Comparison of ENCODE assay signal across 7 mouse cellular contexts in genomic region chr17:78199231-78199625, GRCm38 (mm10). TPM values are rescaled to one million over a fixed set of nuclear protein-coding genes. Genes with fewer than 3 reads are reported as not detected.
DNase-seq lines count a peak whose midpoint lies in the region; ATAC-seq lines count a peak whose summit lies in the region.

No protein-coding gene starts in this region.

- H3K4me1 ChIP-seq in lung, embryonic 15.5 days, result peaks cover 40% of the 10 kb centered on the region
- H3K4me1 ChIP-seq in forebrain, embryonic 11.5 days (replicated peaks; ENCODE audit: control insufficient read depth, insufficient read depth, low read length), result peaks cover 5% of the 10 kb centered on the region; the same call in 1 of the 2 replicates
- H3K4me1 ChIP-seq in limb, embryonic 11.5 days (ENCODE audit: control insufficient read depth, insufficient read depth, low read length), result peaks cover 5% of the 10 kb centered on the region; the same call in 1 of the 2 replicates
- peaks cover 31% of the 10 kb centered on the region for H3K4me1 ChIP-seq in neural tube, embryonic 15.5 days

- no peak overlapping the region for H3K27ac ChIP-seq in lung, embryonic 15.5 days
- H3K27ac ChIP-seq in forebrain, embryonic 11.5 days (ENCODE audit: low read depth, low read length), result peak overlapping the region; percentile 53; the same call in 1 of the 2 replicates
- H3K27ac ChIP-seq in limb, embryonic 11.5 days (replicated peaks; ENCODE audit: low read depth, low read length), result no peak overlapping the region
- peak overlapping the region; percentile 94 for H3K27ac ChIP-seq in neural tube, embryonic 15.5 days (replicated peaks)

- 3% methylated on average over 7 of the region's 7 CpGs for WGBS in lung, embryonic 15.5 days
- WGBS in forebrain, embryonic 11.5 days, result 3% methylated on average over 7 of the region's 7 CpGs
- WGBS in limb, embryonic 11.5 days, result 6% methylated on average over 7 of the region's 7 CpGs
- 2% methylated on average over 7 of the region's 7 CpGs for WGBS in neural tube, embryonic 15.5 days

- ATAC-seq in lung, embryonic 15.5 days (ENCODE audit: borderline replicate concordance, extremely low read depth, low FRiP score, low TSS enrichment), result no peak
- 0 out of 2 replicates have a peak, but pooled peaks have one; percentile 3 for ATAC-seq in forebrain, embryonic 11.5 days (replicated peaks; ENCODE audit: low FRiP score)
- ATAC-seq in limb, embryonic 11.5 days (ENCODE audit: insufficient number of reproducible peaks, low FRiP score, low TSS enrichment, low read depth), result no peak
- peak; percentile 15; the same call in 1 of the 2 replicates for ATAC-seq in neural tube, embryonic 15.5 days (ENCODE audit: low FRiP score)

- H3K9ac ChIP-seq in lung, embryonic 15.5 days, result peak overlapping the region; percentile 55; the same call in 1 of the 2 replicates
- H3K9ac ChIP-seq in forebrain, embryonic 11.5 days (ENCODE audit: low read length), result peak overlapping the region; percentile 75
- H3K9ac ChIP-seq in limb, embryonic 11.5 days (ENCODE audit: low read length), result no peak overlapping the region; the same call in 1 of the 2 replicates
- peak overlapping the region; percentile 83 for H3K9ac ChIP-seq in neural tube, embryonic 15.5 days (replicated peaks)

- no peaks in the 10 kb centered on the region for H3K36me3 ChIP-seq in lung, embryonic 15.5 days
- H3K36me3 ChIP-seq in forebrain, embryonic 11.5 days (ENCODE audit: control insufficient read depth, insufficient read depth, low read length), result no peaks in the 10 kb centered on the region
- H3K36me3 ChIP-seq in limb, embryonic 11.5 days (ENCODE audit: control insufficient read depth, insufficient read depth, low read length), result no peaks in the 10 kb centered on the region
- no peaks in the 10 kb centered on the region for H3K36me3 ChIP-seq in neural tube, embryonic 15.5 days

- H3K9me3 ChIP-seq in lung, embryonic 15.5 days, result no peaks in the 10 kb centered on the region
- H3K9me3 ChIP-seq in forebrain, embryonic 11.5 days (ENCODE audit: control insufficient read depth, low read length), result no peaks in the 10 kb centered on the region
- no peaks in the 10 kb centered on the region for H3K9me3 ChIP-seq in limb, embryonic 11.5 days (ENCODE audit: control insufficient read depth, low read length)
- no peaks in the 10 kb centered on the region for H3K9me3 ChIP-seq in neural tube, embryonic 15.5 days (replicated peaks)

- DNase-seq in lung, postnatal 14 days, result no peak
- DNase-seq in forebrain, embryonic 11.5 days (ENCODE audit: low spot score), result no peak
- DNase-seq in limb, embryonic 11.5 days (ENCODE audit: low spot score), result no peak
- no peak for DNase-seq in layer of hippocampus, postnatal 25 days (ENCODE audit: extremely low spot score in 1 of 2, low spot score in 1 of 2)
- DNase-seq in right cerebral cortex, postnatal 25 days, result no peak

- H3K27me3 ChIP-seq in lung, embryonic 15.5 days, result peaks cover 65% of the 10 kb centered on the region
- peaks cover 3% of the 10 kb centered on the region; the same call in 1 of the 2 replicates for H3K27me3 ChIP-seq in forebrain, embryonic 11.5 days (ENCODE audit: control insufficient read depth, insufficient read depth, low read length)
- H3K27me3 ChIP-seq in limb, embryonic 11.5 days (ENCODE audit: control insufficient read depth, insufficient read depth, low read length), result 0 out of 2 replicates have a peak, but pooled peaks cover 3% of the 10 kb centered on the region
- H3K27me3 ChIP-seq in neural tube, embryonic 15.5 days (replicated peaks), result no peaks in the 10 kb centered on the region

- H3K4me3 ChIP-seq in lung, embryonic 15.5 days, result peak overlapping the region; percentile 74
- peak overlapping the region; percentile 79 for H3K4me3 ChIP-seq in forebrain, embryonic 11.5 days (ENCODE audit: low read depth, low read length)
- peak overlapping the region; percentile 64 for H3K4me3 ChIP-seq in limb, embryonic 11.5 days (ENCODE audit: low read depth, low read length)
- H3K4me3 ChIP-seq in neural tube, embryonic 15.5 days (replicated peaks), result peak overlapping the region; percentile 93

- H3K4me2 ChIP-seq in lung, embryonic 15.5 days, result peak overlapping the region; percentile 94
- peak overlapping the region; percentile 98 for H3K4me2 ChIP-seq in forebrain, embryonic 11.5 days (ENCODE audit: low read depth, low read length, severe bottlenecking)
- peak overlapping the region; percentile 98 for H3K4me2 ChIP-seq in limb, embryonic 11.5 days (ENCODE audit: low read depth, severe bottlenecking)
- peak overlapping the region; percentile 94 for H3K4me2 ChIP-seq in neural tube, embryonic 15.5 days

RNA-seq across cellular contexts. Expression of gene Crim1, which starts 0.8 kb away (rescaled TPM):
- 4.4 and 4.7 TPM in 2 replicates for polyA plus RNA-seq in lung, embryonic 15.5 days (2015; fragmentation: Nextera tagmentation; extraction: Ambion mirVana)
- 2.7 and 3.7 TPM in 2 replicates for polyA plus RNA-seq in forebrain, embryonic 11.5 days (2014; fragmentation: Nextera tagmentation; extraction: Ambion mirVana)
- polyA plus RNA-seq in limb, embryonic 11.5 days (2014; fragmentation: Nextera tagmentation; extraction: Ambion mirVana), result 3.5 and 4.9 TPM in 2 replicates
- 15.8 and 17.4 TPM in 2 replicates for polyA plus RNA-seq in neural tube, embryonic 15.5 days (2015; fragmentation: Nextera tagmentation; extraction: Ambion mirVana)
- 100 to 1,000 TPM; 118 to 130 TPM for total RNA-seq in layer of hippocampus, postnatal 25 days (2021)

Comparison
In these comparisons a context has a peak if more than half of its experiments do, and no peak if none do; other contexts are left out.
1. ATAC-seq: peak in forebrain, embryonic 11.5 days (single experiment) and neural tube, embryonic 15.5 days (single experiment); none in lung, embryonic 15.5 days (single experiment) and limb, embryonic 11.5 days (single experiment).
2. H3K27ac ChIP-seq: peak in forebrain, embryonic 11.5 days (single experiment) and neural tube, embryonic 15.5 days (single experiment); none in lung, embryonic 15.5 days (single experiment) and limb, embryonic 11.5 days (single experiment).
3. Peak in every context shown above with its lines, with median percentiles within 50 percentile points of each other: H3K4me2 ChIP-seq and H3K4me3 ChIP-seq.